Mouse (Mus musculus) limb, embryonic 14.5 days (tissue): ENCODE data around the gene Rnf216. TPM values are rescaled to one million over a fixed set of nuclear protein-coding genes. Genes with fewer than 3 reads are reported as not detected.

ENCODE experiments used
- ATAC-seq: fragments of 200-750 bp; cut with Nextera tagmentation; 2 replicates; pipeline ENCODE4 v1.8.0; 2017; ENCODE audit warnings: low read depth, moderate number of reproducible peaks, moderate TSS enrichment; ENCODE audit not compliant: low FRiP score
- DNase-seq: peaks from one replicate; pipeline ENCODE4 v3.0.0-alpha.2; 2015; ENCODE audit warnings: low spot score
- H3K27ac ChIP-seq: fragments of 300-500 bp; sonication (generic); replicated peaks from 2 replicates; pipeline ENCODE4 v1.5.1; 2014; ENCODE audit warnings: low read depth, mild to moderate bottlenecking, low read length, moderate library complexity, mixed read lengths
- H3K27me3 ChIP-seq: fragments of 300-500 bp; sonication (generic); 2 replicates; pipeline ENCODE4 v1.6.1; 2014; ENCODE audit warnings: low read length, mixed read lengths; ENCODE audit not compliant: control insufficient read depth, insufficient read depth
- H3K36me3 ChIP-seq: fragments of 300-500 bp; sonication (generic); 2 replicates; pipeline ENCODE4 v1.6.1; 2014; ENCODE audit warnings: mild to moderate bottlenecking, low read length, moderate library complexity, mixed read lengths; ENCODE audit not compliant: control insufficient read depth, insufficient read depth
- H3K4me1 ChIP-seq: fragments of 300-500 bp; sonication (generic); 2 replicates; pipeline ENCODE4 v1.6.1; 2014; ENCODE audit warnings: antibody characterized with exemption, low read length, mixed read lengths; ENCODE audit not compliant: control insufficient read depth, insufficient read depth
- H3K4me2 ChIP-seq: fragments of 300-500 bp; sonication (generic); replicated peaks from 2 replicates; pipeline ENCODE4 v1.6.1; 2014; ENCODE audit warnings: low read depth, mild to moderate bottlenecking, low read length, moderate library complexity; ENCODE audit not compliant: severe bottlenecking
- H3K4me3 ChIP-seq: fragments of 300-500 bp; sonication (generic); replicated peaks from 2 replicates; pipeline ENCODE4 v1.5.1; 2014; ENCODE audit warnings: low read length
- H3K9ac ChIP-seq: fragments of 300-500 bp; sonication (generic); 2 replicates; pipeline ENCODE4 v1.6.1; 2014; ENCODE audit warnings: mild to moderate bottlenecking, low read depth, low read length, moderate library complexity; ENCODE audit not compliant: severe bottlenecking
- H3K9me3 ChIP-seq: fragments of 300-500 bp; sonication (generic); 2 replicates; pipeline ENCODE4 v1.6.1; 2016; ENCODE audit warnings: low read length; ENCODE audit not compliant: control insufficient read depth
- POLR2A ChIP-seq: fragments of 200-500 bp; IDR thresholded peaks from 2 replicates; pipeline ENCODE4 v1.8.0; 2012; ENCODE audit warnings: inconsistent platforms, mild to moderate bottlenecking, moderate library complexity, borderline replicate concordance; ENCODE audit not compliant: insufficient read depth, insufficient read length; ENCODE audit errors: extremely low read depth
- WGBS: fragments of 180-500 bp; shearing (Covaris S2); extraction: QIAGEN DNeasy Blood & Tissue Kit; methylation state at CpG from one replicate; pipeline ENCODE4 v1.1.7; 2014; 5-methylcytosine and 5-hydroxymethylcytosine counted together
- microRNA-seq: library from miRNA; unstranded; fragments of <30 nt; microRNA quantifications from one replicate; pipeline ENCODE4, GENCODE M21; 2016
- polyA plus RNA-seq, 2 experiments: library from polyadenylated mRNA; depleted of rRNA in 1 of 2; stranded (reverse) in 1 of 2; unstranded in 1 of 2; fragments of >200 nt; fragmentation: Nextera tagmentation in 1 of 2; extraction: Ambion mirVana in 1 of 2; gene quantifications; 2 replicates each; pipeline versions ENCODE4 v1.2.1 to v1.2.3; 2012 to 2014

Rnf216 gene
- polyA plus RNA-seq, 2 experiments: 34.2 to 41.5 TPM

DNA sequence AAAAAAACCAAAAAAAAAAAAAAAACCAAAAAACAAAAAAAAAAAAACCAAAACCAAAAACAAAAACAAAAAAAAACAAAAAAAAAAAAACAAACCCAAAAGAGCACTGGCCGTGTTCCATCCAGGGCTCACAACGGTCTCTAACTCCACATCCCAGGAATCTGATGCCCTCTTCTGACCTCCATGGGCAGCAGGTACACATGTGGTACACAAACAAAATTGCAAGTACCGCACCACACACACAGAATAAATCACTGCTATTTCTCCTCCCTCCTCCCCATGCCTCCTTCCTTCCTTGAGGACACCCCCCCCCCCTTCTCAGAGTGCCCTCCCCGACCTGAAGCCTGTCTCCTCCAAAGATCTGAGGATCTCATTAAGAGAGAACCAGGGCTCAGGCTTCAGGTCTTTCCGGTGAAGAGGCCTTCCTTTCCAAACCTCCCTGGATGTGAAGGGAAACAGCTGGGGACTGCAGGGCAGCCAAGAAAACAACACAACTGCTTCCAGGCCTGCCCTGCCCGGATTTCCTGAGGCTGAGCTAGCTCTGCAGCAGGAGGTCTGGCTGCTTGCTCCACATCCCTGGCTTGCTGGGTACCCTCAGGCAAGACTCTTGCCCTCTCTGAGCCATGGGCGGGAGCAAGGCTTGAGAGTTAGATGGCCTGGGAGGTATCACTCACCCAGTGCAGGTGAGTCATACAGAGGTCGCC lies 167.7 kb downstream of the Rnf216 start:
- H3K9me3 ChIP-seq: no peaks in the 10 kb centered on the region
- ATAC-seq: no peak
- no peaks in the 10 kb centered on the region for H3K36me3 ChIP-seq
- no peak overlapping the region for H3K4me2 ChIP-seq
- no peak overlapping the region for H3K4me3 ChIP-seq
- H3K9ac ChIP-seq: no peak overlapping the region
- H3K27me3 ChIP-seq: no peaks in the 10 kb centered on the region
- TF ChIP-seq POLR2A: no peak
- WGBS: 54% methylated on average over 8 of the region's 8 CpGs
- DNase-seq: no peak
- no peak overlapping the region for H3K27ac ChIP-seq
- H3K4me1 ChIP-seq: no peaks in the 10 kb centered on the region

Small RNA genes lying within 50 kb of the gene (microRNA-seq; reads per million reads assigned to microRNA genes)
- not detected for gene Gm44405

Other genes starting within 250 kb of the Rnf216 start
- 12.5 and 21.1 TPM in 2 replicates for gene Fbxl18, start 217.6 kb downstream of the Rnf216 start, polyA plus RNA-seq (2012; rRNA removed)
- gene Fbxl18, start 217.6 kb downstream of the Rnf216 start, polyA plus RNA-seq (2014; fragmentation: Nextera tagmentation; extraction: Ambion mirVana): 9.4 and 10.2 TPM in 2 replicates
- 2,733 and 3,354 TPM in 2 replicates for gene Actb, start 206.2 kb downstream of the Rnf216 start, polyA plus RNA-seq (2012; rRNA removed)
- gene Actb, start 206.2 kb downstream of the Rnf216 start, polyA plus RNA-seq (2014; fragmentation: Nextera tagmentation; extraction: Ambion mirVana): 14,101 and 14,367 TPM in 2 replicates
- gene Fscn1, start 152.7 kb downstream of the Rnf216 start, polyA plus RNA-seq (2012; rRNA removed): 395 and 512 TPM in 2 replicates
- gene Fscn1, start 152.7 kb downstream of the Rnf216 start, polyA plus RNA-seq (2014; fragmentation: Nextera tagmentation; extraction: Ambion mirVana): 356 and 368 TPM in 2 replicates
- gene Olfr718-ps1, start 34.6 kb upstream of the Rnf216 start, polyA plus RNA-seq (2012; rRNA removed): not detected in 2 replicates
- gene Olfr718-ps1, start 34.6 kb upstream of the Rnf216 start, polyA plus RNA-seq (2014; fragmentation: Nextera tagmentation; extraction: Ambion mirVana): not detected in 2 replicates
- gene Rbak, start 67.8 kb upstream of the Rnf216 start, polyA plus RNA-seq (2012; rRNA removed): 21.0 TPM in 2 replicates
- gene Rbak, start 67.8 kb upstream of the Rnf216 start, polyA plus RNA-seq (2014; fragmentation: Nextera tagmentation; extraction: Ambion mirVana): 8.8 and 12.6 TPM in 2 replicates
- not detected in 2 replicates for gene Spdye4b, start 68.0 kb upstream of the Rnf216 start, polyA plus RNA-seq (2012; rRNA removed)
- gene Spdye4b, start 68.0 kb upstream of the Rnf216 start, polyA plus RNA-seq (2014; fragmentation: Nextera tagmentation; extraction: Ambion mirVana): not detected in 2 replicates
- gene Spdye4a, start 113.9 kb upstream of the Rnf216 start, polyA plus RNA-seq (2012; rRNA removed): not detected in 2 replicates
- gene Spdye4a, start 113.9 kb upstream of the Rnf216 start, polyA plus RNA-seq (2014; fragmentation: Nextera tagmentation; extraction: Ambion mirVana): not detected in 2 replicates
- gene Zfp12, start 122.2 kb upstream of the Rnf216 start, polyA plus RNA-seq (2012; rRNA removed): 25.2 and 30.9 TPM in 2 replicates
- gene Zfp12, start 122.2 kb upstream of the Rnf216 start, polyA plus RNA-seq (2014; fragmentation: Nextera tagmentation; extraction: Ambion mirVana): 19.1 and 22.2 TPM in 2 replicates
- 9.1 and 12.2 TPM in 2 replicates for gene Zfp316, start 157.0 kb upstream of the Rnf216 start, polyA plus RNA-seq (2012; rRNA removed)
- gene Zfp316, start 157.0 kb upstream of the Rnf216 start, polyA plus RNA-seq (2014; fragmentation: Nextera tagmentation; extraction: Ambion mirVana): 2.8 and 4.1 TPM in 2 replicates
- 9.1 and 11.4 TPM in 2 replicates for gene Zfp853, start 180.6 kb upstream of the Rnf216 start, polyA plus RNA-seq (2012; rRNA removed)
- 0.26 and 0.35 TPM in 2 replicates for gene Zfp853, start 180.6 kb upstream of the Rnf216 start, polyA plus RNA-seq (2014; fragmentation: Nextera tagmentation; extraction: Ambion mirVana)
- gene E130309D02Rik, start 202.4 kb upstream of the Rnf216 start, polyA plus RNA-seq (2012; rRNA removed): 25.2 and 35.2 TPM in 2 replicates
- 29.2 and 33.3 TPM in 2 replicates for gene E130309D02Rik, start 202.4 kb upstream of the Rnf216 start, polyA plus RNA-seq (2014; fragmentation: Nextera tagmentation; extraction: Ambion mirVana)
- 67.2 and 92.8 TPM in 2 replicates for gene Zdhhc4, start 216.3 kb upstream of the Rnf216 start, polyA plus RNA-seq (2012; rRNA removed)
- gene Zdhhc4, start 216.3 kb upstream of the Rnf216 start, polyA plus RNA-seq (2014; fragmentation: Nextera tagmentation; extraction: Ambion mirVana): 85.2 and 86.3 TPM in 2 replicates
- 1.5 and 2.2 TPM in 2 replicates for gene Grid2ip, start 244.3 kb upstream of the Rnf216 start, polyA plus RNA-seq (2012; rRNA removed)
- gene Grid2ip, start 244.3 kb upstream of the Rnf216 start, polyA plus RNA-seq (2014; fragmentation: Nextera tagmentation; extraction: Ambion mirVana): 0.51 and 0.89 TPM in 2 replicates